Mouse (Mus musculus): ENCODE data around the gene Gaa. TPM values are rescaled to one million over a fixed set of nuclear protein-coding genes. Genes with fewer than 3 reads are reported as not detected.
A peak's percentile ranks its signal among the peaks of the same experiment; 100 is the strongest.
"Not testable (repeated sequence)": the region's sequence is repeated elsewhere in the genome, so short reads cannot be mapped to it uniquely, and the experiment has no call there.

Gene Gaa
- polyA plus RNA-seq, 1 experiment = 192 TPM

DNA sequence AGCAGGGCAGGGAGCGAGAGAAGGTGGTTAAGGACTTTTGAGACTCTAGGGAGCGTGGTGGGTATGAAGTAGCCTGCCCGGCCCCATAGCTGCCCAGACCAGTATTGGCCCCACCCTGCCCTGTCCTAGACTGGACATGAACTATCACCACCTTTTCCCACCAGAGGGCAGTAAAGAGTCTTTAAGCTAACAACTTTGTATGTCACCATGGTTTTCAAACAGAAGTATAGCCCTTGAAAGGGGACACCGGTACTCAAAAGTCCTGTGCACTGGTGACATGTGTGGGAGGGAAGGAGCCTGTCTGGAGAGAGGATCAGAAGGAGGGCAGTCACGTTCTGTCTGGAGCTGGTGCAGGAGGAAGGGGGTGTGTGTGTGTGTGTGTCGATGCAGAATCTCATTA lies 18.7 kb upstream of the Gaa start:
- WGBS = 17% methylated on average over 6 of the region's 6 CpGs
- TF ChIP-seq POLR2A (IDR thresholded peaks at IDR 0.05; ENCODE audit: borderline replicate concordance, extremely low read depth, low read depth, low read length) (no peak), CTCF (IDR thresholded peaks at IDR 0.05; ENCODE audit: insufficient read depth, low read length) (peak; percentile 33; the same call in 1 of the 2 replicates)
- peak; percentile 45 for DNase-seq
- Histone ChIP-seq H3K4me1 (ENCODE audit: control insufficient read depth, insufficient read depth, low read length) (no peaks in the 10 kb centered on the region; the same call in 1 of the 2 replicates), H3K4me3 (replicated peaks; ENCODE audit: extremely low read depth, low read depth, low read length) (no peak overlapping the region)

DNA sequence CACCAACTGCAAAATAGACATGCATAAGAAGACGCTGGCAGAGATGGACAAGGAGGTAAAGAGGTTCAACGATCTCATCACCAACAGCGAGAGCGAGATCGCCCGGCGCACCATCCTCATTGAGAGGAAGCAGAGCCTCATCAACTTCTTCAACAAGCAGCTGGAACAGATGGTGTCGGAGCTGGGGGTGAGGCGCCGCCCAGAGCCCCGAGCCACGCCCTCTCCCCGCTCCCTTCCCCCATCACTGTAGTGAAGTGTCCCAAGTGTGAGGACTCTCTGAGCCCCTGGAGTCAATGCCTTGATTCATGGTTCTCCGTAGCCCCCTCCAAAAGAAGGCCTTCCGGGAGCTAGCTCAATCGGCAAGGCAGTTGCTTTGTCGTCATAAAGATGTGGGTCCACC lies 16.7 kb upstream of the Gaa start:
- no peak overlapping the region for H3K4me3 ChIP-seq (replicated peaks; ENCODE audit: extremely low read depth, low read depth, low read length)
- no peaks in the 10 kb centered on the region; the same call in 1 of the 2 replicates for H3K4me1 ChIP-seq (ENCODE audit: control insufficient read depth, insufficient read depth, low read length)
- no peak for TF ChIP-seq POLR2A (IDR thresholded peaks at IDR 0.05; ENCODE audit: borderline replicate concordance, extremely low read depth, low read depth, low read length)
- no peak for TF ChIP-seq CTCF (IDR thresholded peaks at IDR 0.05; ENCODE audit: insufficient read depth, low read length)
- 44% methylated on average over 17 of the region's 17 CpGs for WGBS
- DNase-seq = no peak

DNA sequence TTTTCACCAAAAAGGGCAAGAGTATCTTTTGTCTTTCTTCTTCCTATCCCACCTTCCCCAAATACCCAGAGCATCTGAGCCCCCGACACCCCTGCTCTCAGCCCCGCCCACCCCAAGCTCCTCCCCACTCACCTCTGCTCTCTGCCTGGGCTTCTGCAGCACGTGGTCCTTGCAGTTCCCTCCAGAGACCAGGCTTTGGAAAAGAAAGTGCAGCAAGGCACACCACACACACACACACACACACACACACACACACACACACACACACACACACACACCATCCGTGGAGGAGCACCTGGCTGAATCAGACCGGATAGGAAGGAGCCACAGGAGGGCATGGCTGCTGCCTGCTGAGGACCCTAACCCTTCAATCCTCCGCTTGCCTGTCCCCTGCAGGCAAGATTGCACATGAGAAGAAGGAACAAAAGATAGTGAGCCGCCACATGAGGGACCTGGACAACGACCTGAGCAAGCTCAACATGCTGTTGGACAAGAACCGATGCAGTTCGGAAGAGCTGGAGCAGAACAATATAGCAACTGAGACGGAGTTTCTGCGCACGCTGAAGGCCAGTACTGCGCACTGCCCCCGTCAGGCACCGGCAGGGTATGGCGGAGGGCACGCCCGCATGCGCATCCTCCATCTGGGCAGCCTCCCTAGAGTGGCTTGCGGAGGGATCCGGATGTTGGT lies 14.7 kb upstream of the Gaa start:
- DNase-seq = no peak
- 7% methylated on average over 22 of the region's 22 CpGs for WGBS
- TF ChIP-seq CTCF (IDR thresholded peaks at IDR 0.05; ENCODE audit: insufficient read depth, low read length) (peak; percentile 45), POLR2A (IDR thresholded peaks at IDR 0.05; ENCODE audit: borderline replicate concordance, extremely low read depth, low read depth, low read length) (no peak)
- Histone ChIP-seq H3K4me3 (replicated peaks; ENCODE audit: extremely low read depth, low read depth, low read length) (no peak overlapping the region), H3K4me1 (ENCODE audit: control insufficient read depth, insufficient read depth, low read length) (no peaks in the 10 kb centered on the region; the same call in 1 of the 2 replicates)

DNA sequence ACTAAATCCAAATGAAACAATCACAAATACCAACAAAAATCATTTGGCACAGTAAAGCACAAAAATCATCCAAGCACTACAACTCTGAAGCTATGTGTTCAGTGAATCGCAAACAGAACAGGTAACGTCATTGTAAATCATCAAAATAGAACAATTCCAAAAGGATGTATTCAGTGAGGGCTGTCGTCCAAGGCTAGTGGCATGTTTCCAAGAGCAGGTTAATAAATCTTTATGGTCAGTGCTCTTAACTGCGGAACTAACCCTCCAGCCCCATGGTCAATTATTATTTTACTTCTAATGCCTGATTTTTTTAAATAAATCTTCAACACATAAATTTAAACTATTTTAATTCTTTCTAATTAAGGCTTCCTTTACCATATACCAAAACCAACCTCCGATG lies 11.1 kb upstream of the Gaa start:
- not testable (repeated sequence) for H3K4me1 ChIP-seq (ENCODE audit: control insufficient read depth, insufficient read depth, low read length); H3K4me3 ChIP-seq (replicated peaks; ENCODE audit: extremely low read depth, low read depth, low read length); DNase-seq
- 49% methylated on average over 5 of the region's 5 CpGs for WGBS

DNA sequence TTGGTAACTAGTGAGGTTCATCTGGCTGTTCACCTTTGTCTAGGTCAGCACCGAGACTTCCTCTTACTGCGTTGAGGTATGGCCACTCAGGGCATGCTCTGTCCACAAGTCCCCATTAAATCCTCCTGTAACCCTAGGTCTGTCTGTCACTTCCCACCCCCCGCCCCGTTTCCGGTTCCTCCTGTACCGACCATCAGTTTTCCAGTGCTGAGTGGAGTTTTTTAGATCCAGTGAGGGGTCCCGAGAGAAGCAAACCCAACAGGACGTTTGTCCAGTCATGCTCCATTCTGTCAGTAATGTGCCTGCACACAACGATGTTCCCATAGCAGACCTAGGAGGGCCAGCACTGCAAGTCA lies 9.5 kb upstream of the Gaa start:
- TF ChIP-seq CTCF (IDR thresholded peaks at IDR 0.05; ENCODE audit: insufficient read depth, low read length) = no peak
- TF ChIP-seq POLR2A (IDR thresholded peaks at IDR 0.05; ENCODE audit: borderline replicate concordance, extremely low read depth, low read depth, low read length) = no peak
- DNase-seq = no peak
- H3K4me3 ChIP-seq (replicated peaks; ENCODE audit: extremely low read depth, low read depth, low read length) = peak overlapping the region; percentile 42
- WGBS = 50% methylated on average over 9 of the region's 9 CpGs
- H3K4me1 ChIP-seq (ENCODE audit: control insufficient read depth, insufficient read depth, low read length) = no peaks in the 10 kb centered on the region

DNA sequence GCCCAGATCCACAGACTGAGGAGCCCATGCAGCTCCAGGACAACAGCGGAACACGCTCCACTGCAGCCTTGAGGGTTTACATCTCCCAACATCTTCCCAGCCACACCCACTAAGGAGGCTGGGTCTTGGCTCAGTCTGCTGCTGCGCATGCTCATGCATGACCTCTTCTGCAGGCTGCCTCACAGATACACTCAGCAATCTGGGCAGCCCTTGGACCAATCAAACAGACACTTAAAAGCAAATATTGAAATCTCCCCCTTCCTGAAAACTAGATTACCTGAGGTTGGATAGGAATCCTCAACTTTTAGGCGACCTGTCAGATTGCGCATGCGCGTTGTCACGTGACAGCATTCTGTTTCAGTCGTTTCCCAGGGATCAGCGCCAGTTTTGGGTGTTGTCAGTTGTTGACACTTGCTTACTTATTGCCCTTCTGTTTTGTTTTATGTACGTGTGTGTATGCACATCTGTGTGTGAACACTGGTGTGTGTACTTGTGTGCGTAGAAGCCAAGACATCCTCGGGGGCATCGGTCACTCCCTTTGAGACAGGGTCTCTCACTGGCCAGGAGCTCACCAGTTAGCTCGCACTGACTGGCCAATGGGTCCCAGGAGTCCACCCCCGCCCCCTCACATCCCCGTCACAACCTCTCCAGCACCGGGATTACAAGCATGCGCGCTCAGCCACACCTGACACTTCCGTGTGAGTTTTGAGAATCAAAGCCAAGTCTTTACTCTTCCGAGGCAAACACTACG lies 8.9 kb upstream of the Gaa start:
- no peaks in the 10 kb centered on the region for H3K4me1 ChIP-seq (ENCODE audit: control insufficient read depth, insufficient read depth, low read length)
- peak overlapping the region; percentile 55 for H3K4me3 ChIP-seq (replicated peaks; ENCODE audit: extremely low read depth, low read depth, low read length)
- DNase-seq = peak; percentile 68
- 42% methylated on average over 23 of the region's 23 CpGs for WGBS
- TF ChIP-seq CTCF (IDR thresholded peaks at IDR 0.05; ENCODE audit: insufficient read depth, low read length) (no peak), POLR2A (IDR thresholded peaks at IDR 0.05; ENCODE audit: borderline replicate concordance, extremely low read depth, low read depth, low read length) (peak; percentile 26; the same call in 1 of the 2 replicates)

DNA sequence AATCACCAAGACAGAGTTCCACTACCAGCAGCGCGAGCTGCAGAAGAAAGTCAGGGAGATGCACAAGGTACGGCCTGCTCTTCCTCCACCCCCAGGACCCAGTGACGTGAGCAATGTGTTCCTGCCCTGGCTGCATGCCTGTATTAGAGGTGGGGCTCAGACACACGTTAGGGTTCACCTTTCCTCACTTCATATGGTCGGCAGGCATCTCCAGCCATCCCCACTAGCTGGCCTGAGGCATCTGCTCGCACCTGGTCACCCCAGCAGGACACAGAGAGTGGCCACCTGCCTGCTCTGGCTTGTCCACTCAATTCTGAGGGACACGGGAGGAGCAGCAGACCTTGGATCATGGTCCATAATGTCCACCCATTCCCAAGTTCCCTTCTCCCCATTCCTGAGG lies 7.7 kb upstream of the Gaa start:
- WGBS = 88% methylated on average over 8 of the region's 8 CpGs
- no peak for DNase-seq
- no peak overlapping the region for H3K4me3 ChIP-seq (replicated peaks; ENCODE audit: extremely low read depth, low read depth, low read length)
- no peaks in the 10 kb centered on the region for H3K4me1 ChIP-seq (ENCODE audit: control insufficient read depth, insufficient read depth, low read length)
- no peak for TF ChIP-seq POLR2A (IDR thresholded peaks at IDR 0.05; ENCODE audit: borderline replicate concordance, extremely low read depth, low read depth, low read length)
- no peak for TF ChIP-seq CTCF (IDR thresholded peaks at IDR 0.05; ENCODE audit: insufficient read depth, low read length)

DNA sequence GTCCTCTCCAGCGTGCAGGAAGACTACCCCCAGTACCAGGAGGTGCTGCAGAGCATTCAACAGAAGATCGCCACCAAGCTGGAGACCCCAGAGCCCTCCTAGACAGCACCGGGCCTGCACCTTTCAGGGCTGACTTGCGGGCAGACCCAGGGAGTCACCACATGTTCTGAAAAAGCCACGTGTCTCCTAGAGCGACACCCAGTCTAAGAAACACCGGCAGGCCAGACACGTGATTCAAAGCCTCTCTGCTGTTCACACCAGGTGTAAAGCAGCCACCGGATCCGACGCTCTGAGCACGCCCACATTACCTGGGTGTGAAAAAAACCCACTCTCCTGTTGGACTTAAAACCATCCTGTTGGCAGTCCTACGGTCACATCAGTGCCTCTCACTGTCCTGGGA lies 3.3 kb upstream of the Gaa start:
- TF ChIP-seq POLR2A (IDR thresholded peaks at IDR 0.05; ENCODE audit: borderline replicate concordance, extremely low read depth, low read depth, low read length) (no peak), CTCF (IDR thresholded peaks at IDR 0.05; ENCODE audit: insufficient read depth, low read length) (no peak)
- 92% methylated on average over 13 of the region's 13 CpGs for WGBS
- no peak for DNase-seq
- Histone ChIP-seq H3K4me1 (ENCODE audit: control insufficient read depth, insufficient read depth, low read length) (peaks cover 5% of the 10 kb centered on the region; the same call in 1 of the 2 replicates), H3K4me3 (replicated peaks; ENCODE audit: extremely low read depth, low read depth, low read length) (no peak overlapping the region)

DNA sequence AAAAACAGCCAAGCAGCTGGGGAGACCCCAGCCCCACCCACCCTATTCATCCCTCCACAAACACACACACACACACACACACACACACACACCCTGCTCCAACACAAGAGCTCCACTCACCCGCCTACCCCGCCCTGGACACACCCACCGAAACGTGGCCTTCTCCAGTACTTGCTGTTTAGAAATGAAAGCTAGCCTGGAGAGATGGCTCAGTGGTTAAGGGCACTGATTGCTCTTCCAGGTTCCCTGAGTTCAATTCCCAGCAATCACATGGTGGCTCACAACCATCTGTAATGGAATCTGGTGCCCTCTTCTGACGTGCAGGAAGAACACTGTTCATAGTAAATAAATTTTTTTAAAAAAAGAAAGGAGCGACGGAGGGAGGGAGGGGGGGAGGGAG lies 1.9 kb upstream of the Gaa start:
- DNase-seq = no peak
- WGBS = 66% methylated on average over 7 of the region's 7 CpGs
- Histone ChIP-seq H3K4me3 (replicated peaks; ENCODE audit: extremely low read depth, low read depth, low read length) (no peak overlapping the region), H3K4me1 (ENCODE audit: control insufficient read depth, insufficient read depth, low read length) (peaks cover 5% of the 10 kb centered on the region; the same call in 1 of the 2 replicates)
- TF ChIP-seq POLR2A (IDR thresholded peaks at IDR 0.05; ENCODE audit: borderline replicate concordance, extremely low read depth, low read depth, low read length) (no peak), CTCF (IDR thresholded peaks at IDR 0.05; ENCODE audit: insufficient read depth, low read length) (no peak)

DNA sequence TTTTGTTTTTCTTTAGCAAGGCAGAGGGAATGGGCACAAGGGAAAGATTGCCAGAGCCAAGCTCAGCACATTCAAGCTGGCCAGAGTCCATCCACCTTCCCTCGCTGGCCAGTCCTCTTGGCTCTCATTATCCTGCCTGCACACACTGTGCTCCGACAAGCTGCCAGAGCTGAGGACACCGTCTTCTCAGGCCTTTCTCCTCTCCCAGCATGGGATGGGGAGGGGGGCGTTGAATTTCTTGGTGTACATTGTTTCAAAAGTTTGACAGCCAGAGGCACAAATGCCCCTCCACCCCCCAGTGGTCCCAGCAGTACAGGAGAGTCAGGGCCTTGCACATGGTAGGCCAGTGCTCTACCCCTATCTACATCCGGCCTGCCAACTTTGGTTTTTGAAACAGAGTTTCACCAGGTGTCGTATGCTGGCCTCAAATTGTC lies 429 bp upstream of the Gaa start:
- DNase-seq = no peak
- no peak for TF ChIP-seq POLR2A (IDR thresholded peaks at IDR 0.05; ENCODE audit: borderline replicate concordance, extremely low read depth, low read depth, low read length)
- TF ChIP-seq CTCF (IDR thresholded peaks at IDR 0.05; ENCODE audit: insufficient read depth, low read length) = no peak
- no peak overlapping the region for H3K4me3 ChIP-seq (replicated peaks; ENCODE audit: extremely low read depth, low read depth, low read length)
- H3K4me1 ChIP-seq (ENCODE audit: control insufficient read depth, insufficient read depth, low read length) = peaks cover 5% of the 10 kb centered on the region; the same call in 1 of the 2 replicates
- WGBS = 44% methylated on average over 6 of the region's 6 CpGs

All from lung, adult 2 months (tissue).